Mouse (Mus musculus): ENCODE data around the gene Shroom1.

Shroom1 gene

GRCm38 (mm10) chr11:53456474-53457371 is at the start of gene Shroom1, which contains the start of gene Gm10447:
Shroom1 (plus strand) TSS chr11:53457205.
Gm10447 (minus strand) TSS chr11:53457110.
- no peak for TF ChIP-seq GATA4 (IDR thresholded peaks at IDR 0.05; ENCODE audit: insufficient replicate concordance, low read length)

- no peak for TF ChIP-seq GATA4 (IDR thresholded peaks at IDR 0.05; ENCODE audit: insufficient replicate concordance, low read length)
These were observed 45.3 kb upstream of the Shroom1 start for GRCm38 (mm10) chr11:53411738-53412137.

- TF ChIP-seq GATA4 (IDR thresholded peaks at IDR 0.05; ENCODE audit: insufficient replicate concordance, low read length): no peak
These were observed 43.1 kb upstream of the Shroom1 start for GRCm38 (mm10) chr11:53413871-53414270.

DNA sequence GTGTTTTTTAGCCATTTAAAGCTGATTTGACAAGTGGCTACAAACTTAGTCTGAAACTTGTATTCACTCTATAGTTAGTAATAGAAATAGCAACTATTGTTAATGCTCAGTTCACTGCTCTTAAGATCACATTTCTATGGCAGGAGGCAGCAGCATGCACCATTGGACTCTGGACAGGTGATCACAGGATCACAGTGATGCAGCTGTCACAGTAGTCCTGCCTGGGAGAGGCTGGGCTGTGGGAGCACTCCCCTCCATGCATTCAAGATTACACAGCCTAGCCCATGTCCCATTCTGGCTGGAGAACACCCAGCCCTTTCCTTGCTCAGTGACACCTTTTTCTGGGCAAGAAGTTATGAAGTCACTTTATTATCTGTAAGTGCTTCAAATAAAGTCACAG is 39.0 kb upstream of the Shroom1 start:
- TF ChIP-seq GATA4 (IDR thresholded peaks at IDR 0.05; ENCODE audit: insufficient replicate concordance, low read length): no peak

DNA sequence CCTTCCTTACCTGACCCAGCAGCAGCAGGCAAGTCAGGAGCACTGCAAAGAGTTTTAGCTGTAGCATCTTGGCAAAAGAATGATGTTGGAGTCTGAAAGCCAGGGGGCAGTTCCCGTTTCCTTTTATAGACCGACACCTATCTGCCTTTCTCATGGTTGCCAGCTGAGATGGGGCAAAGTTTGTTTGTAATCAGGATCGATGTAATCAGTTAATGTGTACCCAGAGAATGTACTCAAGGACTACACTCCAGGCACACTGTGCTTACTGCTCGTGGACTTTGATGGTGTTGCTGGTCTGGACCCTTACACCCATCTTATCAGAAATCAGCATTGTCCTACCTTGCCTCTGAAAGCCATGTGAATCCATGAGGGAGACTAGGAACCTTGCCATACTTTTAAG is 34.0 kb upstream of the Shroom1 start, which contains the start of gene Leap2:
TSS of gene Leap2 (minus strand) at position 135 of the 400 bp plus-strand sequence.
- TF ChIP-seq GATA4 (IDR thresholded peaks at IDR 0.05; ENCODE audit: insufficient replicate concordance, low read length): peak; percentile 99

GRCm38 (mm10) chr11:53424826-53425225 is 32.2 kb upstream of the Shroom1 start:
- no peak for TF ChIP-seq GATA4 (IDR thresholded peaks at IDR 0.05; ENCODE audit: insufficient replicate concordance, low read length)

GRCm38 (mm10) chr11:53425251-53425650 is 31.8 kb upstream of the Shroom1 start:
- no peak for TF ChIP-seq GATA4 (IDR thresholded peaks at IDR 0.05; ENCODE audit: insufficient replicate concordance, low read length)

- no peak for TF ChIP-seq GATA4 (IDR thresholded peaks at IDR 0.05; ENCODE audit: insufficient replicate concordance, low read length)
These were observed 31.2 kb upstream of the Shroom1 start for GRCm38 (mm10) chr11:53425711-53426255.

DNA sequence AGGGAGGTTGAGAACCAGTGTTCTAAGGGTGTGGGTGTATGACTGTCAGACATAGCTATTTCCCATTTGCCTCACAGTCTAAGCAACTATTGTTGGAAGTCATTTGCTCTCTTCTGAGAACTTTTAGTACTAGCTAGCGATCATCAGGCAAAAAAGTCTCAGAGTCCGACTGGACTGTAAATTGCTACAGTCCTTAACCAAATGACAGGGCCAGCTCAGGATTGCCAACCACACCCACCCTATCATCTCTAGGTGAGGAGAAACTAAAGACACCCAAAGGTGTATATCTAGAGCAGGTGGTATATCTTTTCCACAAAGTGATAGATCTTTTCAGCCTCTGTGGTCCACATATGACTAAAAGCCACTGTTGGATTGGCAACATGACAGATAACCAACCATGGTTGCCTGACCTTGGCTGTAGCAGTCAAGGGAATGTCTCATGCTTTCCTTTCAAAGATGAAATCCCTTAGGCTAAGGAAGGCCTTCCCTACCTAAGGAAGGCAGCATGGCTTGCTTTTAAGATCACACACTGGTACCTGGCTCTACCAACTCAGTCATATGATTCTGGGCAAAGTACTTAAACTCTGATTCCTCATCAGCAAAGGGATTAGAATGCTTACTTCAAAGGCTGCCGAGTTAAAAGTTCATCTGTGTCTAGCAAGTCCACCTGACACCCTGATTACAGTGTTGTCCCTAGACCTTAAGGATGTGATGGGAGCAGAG is 28.9 kb upstream of the Shroom1 start:
- TF ChIP-seq GATA4 (IDR thresholded peaks at IDR 0.05; ENCODE audit: insufficient replicate concordance, low read length): no peak

DNA sequence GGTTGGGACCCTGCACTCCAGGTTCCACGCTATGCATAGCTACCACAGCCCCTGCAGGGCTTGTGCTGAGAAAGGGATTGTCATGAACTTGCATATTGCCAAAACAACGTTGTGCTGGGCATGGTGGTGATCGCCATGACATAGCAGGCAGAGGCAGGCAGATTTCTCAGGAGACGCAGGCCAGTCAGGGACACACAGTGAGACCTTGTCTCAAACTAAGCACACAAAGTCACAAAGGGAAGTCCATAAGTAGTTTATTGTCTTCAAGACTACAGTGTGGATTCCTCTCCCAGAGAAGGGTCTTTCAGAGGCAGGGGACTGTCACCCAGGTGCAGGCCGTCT is 28.3 kb upstream of the Shroom1 start:
- no peak for TF ChIP-seq GATA4 (IDR thresholded peaks at IDR 0.05; ENCODE audit: insufficient replicate concordance, low read length)

GRCm38 (mm10) chr11:53429182-53429581 is 27.8 kb upstream of the Shroom1 start:
- TF ChIP-seq GATA4 (IDR thresholded peaks at IDR 0.05; ENCODE audit: insufficient replicate concordance, low read length): no peak

- TF ChIP-seq GATA4 (IDR thresholded peaks at IDR 0.05; ENCODE audit: insufficient replicate concordance, low read length): peak; percentile 79; the same call in 1 of the 2 replicates
These were observed 26.7 kb upstream of the Shroom1 start for GRCm38 (mm10) chr11:53430300-53430669.

DNA sequence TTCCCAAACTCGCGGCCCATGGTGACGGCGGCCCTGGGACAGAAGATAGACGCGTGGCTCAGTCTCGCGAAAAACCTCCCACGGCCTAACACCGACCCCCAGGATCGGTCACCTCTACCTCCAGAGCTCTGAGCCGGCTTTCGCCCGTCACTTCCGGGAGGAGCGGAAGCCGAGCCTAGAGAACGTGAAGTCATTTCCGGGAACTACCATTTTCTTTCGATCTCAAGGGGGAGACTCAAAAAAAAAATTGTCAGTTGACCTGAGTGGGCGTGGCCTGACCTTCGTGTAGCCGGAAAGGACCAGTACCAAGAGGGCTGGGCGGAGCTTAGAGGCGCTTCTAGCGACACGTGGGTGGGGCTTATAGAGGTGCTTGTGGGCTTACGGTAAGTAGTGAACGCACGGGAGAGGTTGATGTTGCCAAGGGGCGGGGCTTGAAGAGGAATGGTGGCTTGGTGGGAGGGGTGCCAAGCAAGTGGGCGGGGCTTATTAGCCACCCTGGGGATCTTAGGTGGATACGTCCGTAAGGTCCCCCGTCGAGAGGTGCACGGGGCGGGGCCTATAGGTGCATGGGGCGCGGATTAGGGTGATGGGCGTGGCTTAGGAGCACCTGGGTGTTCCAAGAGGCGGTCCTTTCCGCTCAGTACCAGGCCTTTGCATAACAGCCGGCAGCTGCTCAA is 26.2 kb upstream of the Shroom1 start, which contains the start of the genes Uqcrq and Gdf9:
TSS of gene Uqcrq (minus strand) at position 162 of the 677 bp plus-strand sequence.
TSS of gene Gdf9 (plus strand) at position 354 of the 677 bp plus-strand sequence.
- no peak; the same call in 1 of the 2 replicates for TF ChIP-seq GATA4 (IDR thresholded peaks at IDR 0.05; ENCODE audit: insufficient replicate concordance, low read length)

GRCm38 (mm10) chr11:53431347-53432056 is 25.5 kb upstream of the Shroom1 start:
- TF ChIP-seq GATA4 (IDR thresholded peaks at IDR 0.05; ENCODE audit: insufficient replicate concordance, low read length): peak; percentile 88
